Mouse (Mus musculus) erythroblast, embryonic 14.5 days (primary cell): Measurements from ENCODE around the gene Gm17949.

Experiments used
- GATA1 ChIP-seq: IDR thresholded peaks from 2 replicates; pipeline ENCODE4 v1.6.1; 2012; ENCODE audit warnings: low read length, inconsistent platforms, mixed read lengths
- TAL1 ChIP-seq: IDR thresholded peaks from 3 replicates; pipeline ENCODE4 v1.6.1; 2012; ENCODE audit warnings: low read length, inconsistent platforms, mixed read lengths

GRCm38 (mm10) chr17:57061069-57061468, 49.8 kb downstream of the Gm17949 start:
- TF ChIP-seq TAL1 (no peak), GATA1 (no peak)
